Mouse (Mus musculus): ENCODE measurements around the gene Haghl.

GRCm38 (mm10) chr17:25749314-25749713, 36.2 kb downstream of the Haghl start:
- TF ChIP-seq POLR2A (IDR thresholded peaks at IDR 0.05; ENCODE audit: low read depth, low read length) = no peak
- TF ChIP-seq CTCF (IDR thresholded peaks at IDR 0.05; ENCODE audit: borderline replicate concordance, insufficient read depth, low read length) = no peak

Measured in embryonic fibroblast, embryonic 13.5 days (primary cell).